Mouse (Mus musculus): Measurements from ENCODE around the gene Hist1h4f. TPM values are rescaled to one million over a fixed set of nuclear protein-coding genes. Genes with fewer than 3 reads are reported as not detected.

The Hist1h4f gene
- polyA plus RNA-seq, 1 experiment from 2014 or later, result 2.4 TPM

- no peak overlapping the region for H3K9ac ChIP-seq (ENCODE audit: low read depth, low read length)
- no peak overlapping the region for H3K4me3 ChIP-seq (ENCODE audit: low read depth, low read length)
- no peak for ATAC-seq (ENCODE audit: low read depth)
- peaks cover 7% of the 10 kb centered on the region for H3K4me1 ChIP-seq (ENCODE audit: control insufficient read depth, low read depth, low read length)
- 90% methylated on average over 1 of the region's 1 CpGs for WGBS (ENCODE audit: insufficient replicate concordance)
- H3K27me3 ChIP-seq (ENCODE audit: control insufficient read depth, insufficient read depth, low read depth, low read length), result no peaks in the 10 kb centered on the region
- no peak overlapping the region for H3K27ac ChIP-seq (ENCODE audit: low read length)
- no peaks in the 10 kb centered on the region for H3K36me3 ChIP-seq (ENCODE audit: control insufficient read depth, insufficient read depth)
- H3K9me3 ChIP-seq (replicated peaks; ENCODE audit: control insufficient read depth, low read length), result no peaks in the 10 kb centered on the region
- H3K4me2 ChIP-seq (ENCODE audit: low read depth, low read length), result no peak overlapping the region
Observed at GRCm38 (mm10) chr13:23513517-23513916, 37.9 kb downstream of the Hist1h4f start.

- Histone ChIP-seq H3K4me3 (ENCODE audit: low read depth, low read length) (no peak overlapping the region), H3K27ac (ENCODE audit: low read length) (no peak overlapping the region), H3K27me3 (ENCODE audit: control insufficient read depth, insufficient read depth, low read depth, low read length) (no peaks in the 10 kb centered on the region), H3K9ac (ENCODE audit: low read depth, low read length) (no peak overlapping the region), H3K4me2 (ENCODE audit: low read depth, low read length) (no peak overlapping the region), H3K9me3 (replicated peaks; ENCODE audit: control insufficient read depth, low read length) (no peaks in the 10 kb centered on the region), H3K4me1 (ENCODE audit: control insufficient read depth, low read depth, low read length) (peaks cover 22% of the 10 kb centered on the region), H3K36me3 (ENCODE audit: control insufficient read depth, insufficient read depth) (no peaks in the 10 kb centered on the region)
- no peak for ATAC-seq (ENCODE audit: low read depth)
- 36% methylated on average over 1 of the region's 1 CpGs for WGBS (ENCODE audit: insufficient replicate concordance)
Observed at GRCm38 (mm10) chr13:23510127-23510526, 41.3 kb downstream of the Hist1h4f start.

GRCm38 (mm10) chr13:23506819-23507515 lies 44.5 kb downstream of the Hist1h4f start:
- H3K27ac ChIP-seq (ENCODE audit: low read length), result 0 out of 2 replicates have a peak overlapping the region, but pooled peaks have one; percentile 14
- ATAC-seq (ENCODE audit: low read depth), result 0 out of 2 replicates have a peak, but pooled peaks have one; percentile 40
- no peaks in the 10 kb centered on the region for H3K27me3 ChIP-seq (ENCODE audit: control insufficient read depth, insufficient read depth, low read depth, low read length)
- peak overlapping the region; percentile 73 for H3K4me2 ChIP-seq (ENCODE audit: low read depth, low read length)
- H3K9ac ChIP-seq (ENCODE audit: low read depth, low read length), result no peak overlapping the region
- peak overlapping the region; percentile 59 for H3K4me3 ChIP-seq (ENCODE audit: low read depth, low read length)
- no peaks in the 10 kb centered on the region for H3K36me3 ChIP-seq (ENCODE audit: control insufficient read depth, insufficient read depth)
- peaks cover 38% of the 10 kb centered on the region for H3K4me1 ChIP-seq (ENCODE audit: control insufficient read depth, low read depth, low read length)
- H3K9me3 ChIP-seq (replicated peaks; ENCODE audit: control insufficient read depth, low read length), result no peaks in the 10 kb centered on the region
- 13% methylated on average over 14 of the region's 14 CpGs for WGBS (ENCODE audit: insufficient replicate concordance)

- peaks cover 43% of the 10 kb centered on the region for H3K4me1 ChIP-seq (ENCODE audit: control insufficient read depth, low read depth, low read length)
- peak overlapping the region; percentile 66 for H3K9ac ChIP-seq (ENCODE audit: low read depth, low read length)
- no peak overlapping the region for H3K27ac ChIP-seq (ENCODE audit: low read length)
Observed at GRCm38 (mm10) chr13:23506351-23506750, 45.1 kb downstream of the Hist1h4f start.

GRCm38 (mm10) chr13:23505662-23506345 lies 45.6 kb downstream of the Hist1h4f start:
- Histone ChIP-seq H3K4me3 (ENCODE audit: low read depth, low read length) (peak overlapping the region; percentile 59), H3K4me2 (ENCODE audit: low read depth, low read length) (peak overlapping the region; percentile 73), H3K27me3 (ENCODE audit: control insufficient read depth, insufficient read depth, low read depth, low read length) (no peaks in the 10 kb centered on the region), H3K9ac (ENCODE audit: low read depth, low read length) (peak overlapping the region; percentile 66), H3K4me1 (ENCODE audit: control insufficient read depth, low read depth, low read length) (peaks cover 43% of the 10 kb centered on the region), H3K27ac (ENCODE audit: low read length) (peak overlapping the region; percentile 43; the same call in 1 of the 2 replicates), H3K9me3 (replicated peaks; ENCODE audit: control insufficient read depth, low read length) (no peaks in the 10 kb centered on the region), H3K36me3 (ENCODE audit: control insufficient read depth, insufficient read depth) (no peaks in the 10 kb centered on the region)
- peak; percentile 45 for ATAC-seq (ENCODE audit: low read depth)
- 4% methylated on average over 14 of the region's 14 CpGs for WGBS (ENCODE audit: insufficient replicate concordance)

More at GRCm38 (mm10) chr13:23506351-23506750, 45.1 kb downstream of the Hist1h4f start:
- peak; percentile 69 for ATAC-seq (ENCODE audit: low read depth)
- Histone ChIP-seq H3K36me3 (ENCODE audit: control insufficient read depth, insufficient read depth) (no peaks in the 10 kb centered on the region), H3K9me3 (replicated peaks; ENCODE audit: control insufficient read depth, low read length) (no peaks in the 10 kb centered on the region), H3K4me2 (ENCODE audit: low read depth, low read length) (peak overlapping the region; percentile 73), H3K4me3 (ENCODE audit: low read depth, low read length) (peak overlapping the region; percentile 59), H3K27me3 (ENCODE audit: control insufficient read depth, insufficient read depth, low read depth, low read length) (no peaks in the 10 kb centered on the region)
- WGBS (ENCODE audit: insufficient replicate concordance), result 1% methylated on average over 13 of the region's 13 CpGs

- no peak for ATAC-seq (ENCODE audit: low read depth)
- Histone ChIP-seq H3K4me3 (ENCODE audit: low read depth, low read length) (no peak overlapping the region), H3K9me3 (replicated peaks; ENCODE audit: control insufficient read depth, low read length) (no peaks in the 10 kb centered on the region), H3K9ac (ENCODE audit: low read depth, low read length) (no peak overlapping the region), H3K27ac (ENCODE audit: low read length) (no peak overlapping the region), H3K36me3 (ENCODE audit: control insufficient read depth, insufficient read depth) (no peaks in the 10 kb centered on the region), H3K27me3 (ENCODE audit: control insufficient read depth, insufficient read depth, low read depth, low read length) (no peaks in the 10 kb centered on the region), H3K4me2 (ENCODE audit: low read depth, low read length) (peak overlapping the region; percentile 18; the same call in 1 of the 2 replicates), H3K4me1 (ENCODE audit: control insufficient read depth, low read depth, low read length) (peaks cover 49% of the 10 kb centered on the region)
- WGBS (ENCODE audit: insufficient replicate concordance), result under 1% methylated on average over 9 of the region's 9 CpGs
Observed at GRCm38 (mm10) chr13:23503797-23504196, 47.7 kb downstream of the Hist1h4f start.

- H3K9ac ChIP-seq (ENCODE audit: low read depth, low read length), result no peak overlapping the region
Observed at GRCm38 (mm10) chr13:23502916-23503315, 48.5 kb downstream of the Hist1h4f start.

GRCm38 (mm10) chr13:23502031-23502567 lies 49.3 kb downstream of the Hist1h4f start:
- peak overlapping the region; percentile 23 for H3K9ac ChIP-seq (ENCODE audit: low read depth, low read length)
- 26% methylated on average over 9 of the region's 9 CpGs for WGBS (ENCODE audit: insufficient replicate concordance)

More at GRCm38 (mm10) chr13:23502916-23503315, 48.5 kb downstream of the Hist1h4f start:
- ATAC-seq (ENCODE audit: low read depth), result no peak
- H3K27ac ChIP-seq (ENCODE audit: low read length), result no peak overlapping the region
- H3K4me1 ChIP-seq (ENCODE audit: control insufficient read depth, low read depth, low read length), result peaks cover 54% of the 10 kb centered on the region
- no peaks in the 10 kb centered on the region for H3K9me3 ChIP-seq (replicated peaks; ENCODE audit: control insufficient read depth, low read length)
- H3K36me3 ChIP-seq (ENCODE audit: control insufficient read depth, insufficient read depth), result no peaks in the 10 kb centered on the region
- H3K4me3 ChIP-seq (ENCODE audit: low read depth, low read length), result no peak overlapping the region
- WGBS (ENCODE audit: insufficient replicate concordance), result 70% methylated on average over 4 of the region's 4 CpGs
- H3K4me2 ChIP-seq (ENCODE audit: low read depth, low read length), result no peak overlapping the region
- H3K27me3 ChIP-seq (ENCODE audit: control insufficient read depth, insufficient read depth, low read depth, low read length), result no peaks in the 10 kb centered on the region

More at GRCm38 (mm10) chr13:23502031-23502567, 49.3 kb downstream of the Hist1h4f start:
- H3K9me3 ChIP-seq (replicated peaks; ENCODE audit: control insufficient read depth, low read length), result no peaks in the 10 kb centered on the region
- no peaks in the 10 kb centered on the region for H3K36me3 ChIP-seq (ENCODE audit: control insufficient read depth, insufficient read depth)
- H3K27me3 ChIP-seq (ENCODE audit: control insufficient read depth, insufficient read depth, low read depth, low read length), result no peaks in the 10 kb centered on the region
- peak overlapping the region; percentile 56 for H3K4me2 ChIP-seq (ENCODE audit: low read depth, low read length)
- peak overlapping the region; percentile 26 for H3K4me3 ChIP-seq (ENCODE audit: low read depth, low read length)
- H3K27ac ChIP-seq (ENCODE audit: low read length), result no peak overlapping the region
- peaks cover 50% of the 10 kb centered on the region for H3K4me1 ChIP-seq (ENCODE audit: control insufficient read depth, low read depth, low read length)
- no peak for ATAC-seq (ENCODE audit: low read depth)

Measured in liver, embryonic 16.5 days (tissue).